Mouse (Mus musculus): ENCODE measurements around the gene Creld1.

Gene Creld1

DNA sequence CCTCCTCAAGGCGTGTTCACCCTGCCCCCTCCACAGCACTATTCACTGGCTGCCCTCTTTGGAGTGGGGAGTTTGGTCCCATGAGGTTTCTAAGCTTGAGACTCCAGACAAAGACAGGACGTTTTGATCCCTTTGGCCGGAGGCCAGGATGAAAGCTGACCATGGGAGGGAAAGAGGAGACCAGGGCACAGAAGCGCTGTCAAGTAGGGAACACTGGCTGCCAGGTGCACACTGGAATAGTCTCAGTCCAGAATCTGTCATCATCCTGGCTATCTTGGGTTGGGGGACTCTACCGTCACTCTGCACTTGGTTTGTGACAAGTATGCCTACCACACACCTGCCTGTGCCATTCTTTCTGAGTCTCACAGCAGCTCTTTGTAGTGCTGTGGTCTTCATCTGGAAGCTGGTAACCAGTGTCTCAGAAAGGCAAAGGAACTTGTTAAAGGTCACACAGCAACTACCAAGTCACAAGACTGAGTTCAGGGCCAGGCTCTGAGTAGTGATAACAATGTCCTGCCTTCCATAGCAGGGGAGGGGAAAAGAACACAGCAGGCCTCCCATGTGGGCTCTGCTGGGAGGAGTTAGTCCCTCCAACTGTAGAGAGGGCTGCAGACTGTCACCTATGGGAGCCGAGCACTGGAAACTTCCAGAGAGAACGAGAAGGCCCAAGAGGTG lies 25.3 kb downstream of the Creld1 start:
- DNase-seq (ENCODE audit: low spot score), result no peak

DNA sequence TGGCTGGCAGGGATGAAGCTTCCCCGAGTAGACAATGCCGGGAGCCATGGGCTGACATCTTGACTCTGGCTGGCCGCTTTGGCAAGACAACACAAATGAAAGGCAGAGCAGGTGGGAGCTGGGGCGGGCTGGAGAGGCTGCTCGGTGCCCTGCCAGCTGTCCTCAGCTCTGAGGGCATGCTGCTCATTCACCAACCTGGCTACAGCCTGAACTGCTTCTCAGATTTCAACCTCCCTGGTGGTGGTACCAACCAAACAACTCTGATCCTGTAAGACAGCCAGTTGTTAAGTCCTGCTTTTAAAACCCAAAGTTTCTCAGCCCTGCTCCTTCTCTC lies 25.8 kb downstream of the Creld1 start:
- DNase-seq (ENCODE audit: low spot score), result no peak

- no peak for DNase-seq (ENCODE audit: low spot score)
Measured at GRCm38 (mm10) chr6:113513944-113514343, 30.8 kb downstream of the Creld1 start.

GRCm38 (mm10) chr6:113514600-113514999 lies 31.5 kb downstream of the Creld1 start:
- no peak for DNase-seq (ENCODE audit: low spot score)

- DNase-seq (ENCODE audit: low spot score), result no peak
Measured at GRCm38 (mm10) chr6:113517434-113518080, 34.5 kb downstream of the Creld1 start.

DNA sequence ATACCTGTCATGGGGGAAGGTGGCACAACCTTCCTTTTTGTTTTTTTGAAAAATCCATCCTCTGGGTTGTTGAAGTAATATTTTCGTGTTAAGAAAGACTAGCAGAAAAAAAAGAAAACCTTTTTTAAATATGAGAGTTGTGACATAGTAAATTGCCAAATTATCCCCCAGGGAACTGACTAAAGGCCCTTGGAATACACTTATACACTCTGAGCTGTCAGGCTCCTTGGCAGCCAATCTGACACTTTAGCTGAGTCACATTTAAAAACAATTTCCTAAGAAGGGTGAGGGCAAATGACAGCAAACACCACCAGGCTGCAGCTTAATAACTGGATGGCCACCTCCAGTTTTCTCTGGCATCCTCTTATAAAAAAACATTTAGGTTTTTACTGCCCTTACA lies 39.2 kb downstream of the Creld1 start:
- DNase-seq (ENCODE audit: low spot score), result no peak

- no peak for DNase-seq (ENCODE audit: low spot score)
Measured at GRCm38 (mm10) chr6:113523420-113523819, 40.3 kb downstream of the Creld1 start.

DNA sequence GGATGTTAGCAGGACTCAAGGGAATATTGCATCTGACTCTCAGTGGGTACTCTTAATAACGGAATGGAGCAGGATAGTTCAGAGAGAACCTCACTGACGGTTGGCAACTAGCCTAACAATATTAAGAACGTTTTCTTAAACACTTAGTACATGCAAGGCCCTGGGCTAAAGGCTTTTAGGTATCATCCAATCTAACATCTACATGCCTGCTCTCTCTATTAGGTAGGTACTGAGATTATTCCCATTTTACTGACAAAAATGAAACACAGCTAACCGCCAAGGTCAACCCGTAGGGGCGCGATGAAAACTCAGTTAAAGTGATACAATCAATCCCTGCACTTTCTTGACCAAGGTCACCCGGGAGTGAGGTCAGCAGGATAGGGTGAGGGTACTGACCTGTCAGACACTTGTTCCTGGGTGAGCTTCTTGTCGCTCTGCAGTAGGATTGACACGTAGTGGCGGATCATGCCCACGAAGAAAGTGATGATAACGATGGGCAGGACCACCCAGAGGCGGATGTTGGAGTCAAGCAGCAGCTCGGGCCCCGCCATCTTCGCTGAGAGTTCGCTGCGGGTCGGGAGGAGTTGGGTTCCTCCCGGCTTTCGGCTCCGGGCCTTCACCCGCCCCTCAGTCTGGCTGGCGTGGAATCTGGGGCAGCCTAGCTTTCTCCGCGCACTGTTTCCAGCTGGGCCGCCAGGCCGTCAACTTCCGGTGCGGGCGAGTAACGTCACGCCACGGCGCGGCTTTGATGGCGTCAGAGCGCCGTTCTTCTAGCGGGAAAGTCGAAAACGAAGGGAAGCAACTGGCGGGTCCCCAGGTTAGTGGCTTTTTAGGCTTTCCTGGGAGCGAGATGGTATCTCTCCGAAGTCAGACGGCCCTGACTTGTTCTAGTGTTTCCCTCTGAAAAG lies 48.1 kb downstream of the Creld1 start, which contains the start of the genes Emc3 and Fancd2:
Gene Emc3, minus strand, starts transcription at position 721 of the 908 bp plus-strand sequence.
Gene Fancd2, plus strand, starts transcription at position 751 of the 908 bp plus-strand sequence.
- DNase-seq (ENCODE audit: low spot score), result peak; percentile 73

DNA sequence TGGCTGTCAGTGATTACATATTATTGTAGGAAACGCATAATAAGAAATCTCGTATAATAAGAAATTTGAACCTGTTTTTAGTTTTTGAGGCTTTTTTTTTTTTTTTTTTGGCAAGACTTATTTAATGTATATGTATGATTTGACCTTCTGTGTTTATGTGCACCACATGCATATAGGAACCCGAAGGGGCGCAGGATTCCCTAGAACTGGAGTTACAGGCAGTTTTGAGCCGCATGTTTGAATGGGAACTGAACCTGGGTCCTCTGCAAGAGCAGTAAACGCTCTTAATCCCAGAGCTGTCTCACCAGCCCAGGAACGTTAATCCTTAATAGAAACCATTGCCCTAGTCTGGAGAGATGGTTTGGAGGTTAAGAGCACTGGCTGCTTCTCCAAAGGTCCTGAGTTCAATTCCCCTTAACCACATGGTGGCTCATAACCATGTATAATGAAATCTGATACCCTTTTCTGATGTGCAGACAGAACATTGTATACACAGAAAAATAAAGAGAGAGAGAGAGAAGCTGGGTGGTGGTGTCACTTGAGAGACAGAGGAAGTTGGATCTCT lies 48.8 kb downstream of the Creld1 start:
- no peak for DNase-seq (ENCODE audit: low spot score)

GRCm38 (mm10) chr6:113534886-113535285 lies 51.8 kb downstream of the Creld1 start:
- no peak for DNase-seq (ENCODE audit: low spot score)

DNA sequence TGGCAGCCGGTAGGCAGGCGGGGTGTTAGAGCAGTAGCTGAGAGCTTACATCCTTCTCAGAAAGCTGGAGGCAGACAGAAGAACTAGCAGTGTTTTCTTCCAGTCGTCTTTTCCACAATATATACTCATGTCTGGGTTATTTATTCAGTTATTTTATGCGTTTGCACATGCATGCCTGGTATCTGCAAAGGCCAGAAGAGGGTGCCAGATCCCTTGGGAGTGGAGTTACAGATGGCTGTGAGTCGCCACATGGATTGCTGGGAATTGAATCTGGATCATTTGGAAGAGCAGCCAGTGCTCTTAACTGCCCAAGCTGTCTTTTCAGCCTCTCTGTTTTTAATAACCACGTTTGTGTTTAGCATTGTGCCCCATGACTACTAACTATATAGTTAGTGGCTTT lies 58.5 kb downstream of the Creld1 start:
- DNase-seq (ENCODE audit: low spot score), result no peak

Measured in layer of hippocampus, adult 9-10 months (tissue).